Mouse (Mus musculus) embryonic facial prominence, embryonic 12.5 days (tissue): ENCODE results near the gene Ceacam11. TPM values are rescaled to one million over a fixed set of nuclear protein-coding genes. Genes with fewer than 3 reads are reported as not detected.
"Not testable (repeated sequence)": the region's sequence is repeated elsewhere in the genome, so short reads cannot be mapped to it uniquely, and the experiment has no call there.

Experiments
- ATAC-seq: fragments of 200-750 bp; cut with Nextera tagmentation; 2 replicates; pipeline ENCODE4 v1.8.0; 2017; ENCODE audit not compliant: insufficient number of reproducible peaks, insufficient read depth, low FRiP score, low TSS enrichment
- H3K27ac ChIP-seq: fragments of 300-500 bp; sonication (generic); 2 replicates; pipeline ENCODE4 v1.5.1; 2016; ENCODE audit warnings: mild to moderate bottlenecking
- H3K27me3 ChIP-seq: fragments of 300-500 bp; sonication (generic); 2 replicates; pipeline ENCODE4 v1.6.1; 2016; ENCODE audit warnings: mild to moderate bottlenecking, moderate library complexity
- H3K36me3 ChIP-seq: fragments of 300-500 bp; sonication (generic); 2 replicates; pipeline ENCODE4 v1.6.1; 2016; ENCODE audit warnings: mild to moderate bottlenecking
- H3K4me1 ChIP-seq: fragments of 300-500 bp; sonication (generic); 2 replicates; pipeline ENCODE4 v1.6.1; 2016
- H3K4me2 ChIP-seq: fragments of 300-500 bp; sonication (generic); replicated peaks from 2 replicates; pipeline ENCODE4 v1.6.1; 2016; ENCODE audit warnings: mild to moderate bottlenecking, moderate library complexity
- H3K4me3 ChIP-seq: fragments of 300-500 bp; sonication (generic); 2 replicates; pipeline ENCODE4 v1.5.1; 2016; ENCODE audit warnings: mild to moderate bottlenecking
- H3K9ac ChIP-seq: fragments of 300-500 bp; sonication (generic); 2 replicates; pipeline ENCODE4 v1.6.1; 2016; ENCODE audit warnings: mild to moderate bottlenecking, moderate library complexity
- H3K9me3 ChIP-seq: fragments of 300-500 bp; sonication (generic); 2 replicates; pipeline ENCODE4 v1.6.1; 2016; ENCODE audit warnings: mild to moderate bottlenecking, moderate library complexity
- WGBS: fragments of 180-500 bp; shearing (Covaris S2); methylation state at CpG from one replicate; pipeline ENCODE4 v1.1.7; 2016; 5-methylcytosine and 5-hydroxymethylcytosine counted together
- microRNA-seq: library from miRNA; unstranded; fragments of <30 nt; microRNA quantifications from one replicate; pipeline ENCODE4, GENCODE M21; 2017
- polyA plus RNA-seq: library from polyadenylated mRNA; unstranded; fragments of >200 nt; fragmentation: Nextera tagmentation; extraction: Ambion mirVana; gene quantifications from 2 replicates; pipeline ENCODE4 v1.2.1, GENCODE M21; 2016

Ceacam11 gene
- polyA plus RNA-seq, result not detected in 2 replicates

DNA sequence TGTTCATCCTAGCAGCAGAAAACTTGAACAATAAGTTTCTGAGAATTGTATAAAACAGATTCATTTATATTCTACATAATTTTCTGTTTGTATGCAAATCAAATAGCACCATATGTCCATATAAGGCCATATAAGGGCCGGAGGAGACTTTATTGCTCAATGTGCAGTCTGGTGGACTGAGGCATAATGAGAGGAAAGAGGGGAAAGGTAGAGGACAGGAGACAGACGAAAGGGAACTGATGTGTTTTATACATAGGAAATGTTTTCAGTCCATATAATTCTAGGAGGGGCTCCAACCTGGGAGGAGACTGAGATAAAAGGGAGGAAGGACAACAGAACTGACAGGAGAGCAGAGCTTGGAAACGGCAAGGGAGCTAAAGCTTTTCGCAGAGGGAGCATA lies at the start of gene Ceacam11:
Gene Ceacam11 (plus strand): TSS at position 301 of the 400 bp plus-strand sequence.
- no peaks in the 10 kb centered on the region for H3K4me1 ChIP-seq
- 84% methylated on average over 4 of the region's 4 CpGs for WGBS
- no peaks in the 10 kb centered on the region for H3K27me3 ChIP-seq
- no peak within 1 kb of the TSS for H3K4me2 ChIP-seq
- ATAC-seq, result no peak
- no peaks in the 10 kb centered on the region for H3K36me3 ChIP-seq
- no peak within 1 kb of the TSS for H3K4me3 ChIP-seq
- no peak within 1 kb of the TSS for H3K9ac ChIP-seq
- no peak within 1 kb of the TSS for H3K27ac ChIP-seq
- peaks cover 28% of the 10 kb centered on the region for H3K9me3 ChIP-seq

DNA sequence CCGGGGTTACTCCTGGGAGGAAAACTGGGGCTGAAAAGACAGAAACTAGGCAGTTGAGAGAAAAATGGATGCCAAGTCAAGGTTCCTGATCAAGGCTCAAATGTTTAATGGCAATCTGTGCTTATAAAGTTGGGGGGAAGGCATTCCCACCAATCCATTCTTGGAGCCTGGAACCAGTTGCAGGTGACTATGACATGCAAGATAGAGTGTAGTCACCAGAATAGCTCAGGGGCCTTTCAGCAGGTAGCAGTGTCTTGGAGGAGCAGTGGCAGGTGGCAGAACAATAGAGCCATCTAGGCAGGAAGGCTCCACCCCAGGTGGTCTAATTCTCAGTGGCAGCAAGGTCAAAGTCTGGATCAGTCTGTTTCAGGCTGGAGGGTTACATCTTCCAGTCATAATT lies 29.2 kb downstream of the Ceacam11 start:
- not testable (repeated sequence) for H3K27me3 ChIP-seq
- 89% methylated on average over 1 of the region's 1 CpGs for WGBS

DNA sequence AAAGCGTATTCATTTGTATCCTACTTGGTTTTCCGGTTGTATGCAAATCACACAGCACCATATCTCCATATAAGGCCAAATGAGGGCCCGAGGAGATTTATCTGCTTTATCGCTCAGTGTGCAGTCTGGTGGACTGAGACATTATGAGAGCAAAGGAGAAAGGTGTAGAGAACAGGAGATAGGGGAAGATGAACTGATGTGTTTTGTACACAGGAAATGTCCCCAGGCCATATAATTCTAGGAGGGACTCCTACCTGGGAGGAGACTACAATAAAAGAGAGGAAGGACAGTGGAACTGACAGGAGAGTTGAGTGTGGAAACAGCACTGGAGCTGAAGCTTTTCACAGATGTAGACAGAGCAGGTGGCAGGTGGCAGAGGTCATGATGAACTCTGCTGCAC lies 37.7 kb downstream of the Ceacam11 start, which contains the start of gene Ceacam13:
Gene Ceacam13 (plus strand): TSS at position 301 of the 400 bp plus-strand sequence.
- ATAC-seq, result no peak
- no peak within 1 kb of the TSS for H3K9ac ChIP-seq
- no peaks in the 10 kb centered on the region for H3K4me1 ChIP-seq
- peaks cover 25% of the 10 kb centered on the region for H3K9me3 ChIP-seq
- no peaks in the 10 kb centered on the region for H3K27me3 ChIP-seq
- no peak within 1 kb of the TSS for H3K27ac ChIP-seq
- 71% methylated on average over 4 of the region's 4 CpGs for whole genome bisulfite sequencing
- no peaks in the 10 kb centered on the region for H3K36me3 ChIP-seq
- H3K4me3 ChIP-seq, result no peak within 1 kb of the TSS
- no peak within 1 kb of the TSS for H3K4me2 ChIP-seq

More for the DNA sequence above, 29.2 kb downstream of the Ceacam11 start:
- not testable (repeated sequence) for H3K4me2 ChIP-seq, H3K9ac ChIP-seq, H3K9me3 ChIP-seq, H3K36me3 ChIP-seq, H3K27ac ChIP-seq, H3K4me1 ChIP-seq, ATAC-seq, H3K4me3 ChIP-seq

Small RNA genes within 50 kb of the gene (microRNA-seq; reads per million reads assigned to microRNA genes)
- gene Gm22414, result not detected

Other genes with a start within 250 kb of the Ceacam11 start
- not detected in 2 replicates for gene Ceacam14, start 159.5 kb upstream of the Ceacam11 start, polyA plus RNA-seq
- not detected in 2 replicates for gene Gm5155, start 100.4 kb upstream of the Ceacam11 start, polyA plus RNA-seq
- not detected in 2 replicates for gene Ceacam13, start 37.8 kb downstream of the Ceacam11 start, polyA plus RNA-seq
- gene Ceacam12, start 93.8 kb downstream of the Ceacam11 start, polyA plus RNA-seq, result not detected in 2 replicates
- not detected in 2 replicates for gene Igfl3, start 204.4 kb downstream of the Ceacam11 start, polyA plus RNA-seq